Mouse (Mus musculus) retina, adult 2 months (tissue): Measurements from ENCODE around the gene Zswim1.
"Not testable (repeated sequence)": the region's sequence is repeated elsewhere in the genome, so short reads cannot be mapped to it uniquely, and the experiment has no call there.

Experiments
- DNase-seq: peaks from one replicate; pipeline ENCODE4 v3.0.0-alpha.2; 2012; ENCODE audit warnings: low read depth, low spot score

Zswim1 gene

DNA sequence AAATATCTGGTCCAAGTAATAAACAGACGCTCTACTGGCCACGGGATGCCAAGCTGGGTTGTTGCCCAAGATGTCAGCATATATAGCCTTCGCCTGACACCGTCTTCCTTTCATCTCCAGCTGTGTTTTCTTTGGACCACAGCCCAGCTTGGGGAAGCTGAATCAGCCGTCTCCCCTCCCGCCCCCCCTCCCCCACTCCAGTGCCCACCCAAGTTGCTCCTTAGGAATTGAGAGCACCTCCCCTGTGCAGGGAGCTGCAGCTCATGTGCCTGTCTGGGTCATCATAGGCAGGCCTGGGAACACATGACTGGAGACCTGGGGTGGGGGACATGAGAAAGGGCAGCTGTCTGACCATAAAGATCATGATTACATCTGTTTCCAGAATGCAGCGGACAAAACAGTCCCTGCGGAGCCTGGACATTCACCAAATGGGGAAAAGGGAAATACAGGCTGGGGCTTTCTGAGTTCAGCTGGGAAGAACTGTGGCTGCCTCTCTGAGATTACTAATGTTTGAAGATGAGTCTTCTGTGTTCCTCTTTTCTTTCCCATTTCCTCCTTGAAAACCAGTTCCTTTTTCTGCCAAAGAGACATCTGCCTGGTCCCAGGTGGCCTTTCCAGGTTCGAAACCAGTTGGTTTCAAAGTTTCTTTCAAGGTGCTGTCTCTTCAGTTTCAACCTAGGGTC, 39.8 kb downstream of the Zswim1 start:
- DNase-seq: no peak

DNA sequence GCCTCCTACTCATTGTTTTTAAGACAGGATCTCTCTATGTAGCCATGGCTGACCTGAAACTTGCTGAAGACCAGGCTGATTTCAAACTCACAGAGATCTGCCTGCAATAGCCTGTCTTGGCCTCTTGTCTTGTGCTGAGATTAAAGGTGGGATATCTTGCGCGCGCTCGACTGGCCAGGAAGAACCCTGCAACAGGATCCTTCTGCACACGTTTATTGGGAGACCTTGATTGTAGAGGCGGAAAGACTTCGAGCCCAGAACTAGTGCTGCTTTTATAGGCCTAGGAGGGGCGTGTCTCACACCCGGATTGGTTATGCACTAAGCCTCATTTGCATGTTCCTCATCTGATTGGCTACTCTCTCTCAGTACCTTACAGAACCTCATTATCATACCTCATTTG, 40.9 kb downstream of the Zswim1 start:
- not testable (repeated sequence) for DNase-seq

- DNase-seq: no peak
These were observed 42.1 kb downstream of the Zswim1 start for GRCm38 (mm10) chr2:164864593-164864992.

- peak; percentile 57 for DNase-seq
These were observed 44.5 kb downstream of the Zswim1 start for GRCm38 (mm10) chr2:164866741-164867551.

GRCm38 (mm10) chr2:164867566-164867965, 45.1 kb downstream of the Zswim1 start:
- DNase-seq: no peak

DNA sequence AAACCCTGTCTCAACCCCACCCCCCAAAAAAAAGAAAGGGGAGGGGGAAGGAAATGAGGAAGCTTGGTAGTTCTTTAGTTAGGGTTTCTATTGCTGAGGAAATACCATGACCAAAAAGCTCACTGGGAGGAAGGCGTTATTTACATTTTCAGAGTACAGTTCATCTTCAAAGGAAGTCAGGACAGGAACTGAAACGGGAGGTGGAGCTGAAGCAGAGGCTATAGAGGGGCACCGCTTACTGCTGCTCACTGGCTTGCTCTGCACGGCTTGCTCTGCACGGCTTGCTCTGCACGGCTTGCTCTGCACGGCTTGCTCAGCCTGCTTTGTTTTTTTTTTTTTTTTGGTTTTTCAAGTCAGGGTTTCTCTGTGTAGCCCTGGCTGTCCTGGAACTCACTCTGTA, 46.0 kb downstream of the Zswim1 start:
- no peak for DNase-seq

DNA sequence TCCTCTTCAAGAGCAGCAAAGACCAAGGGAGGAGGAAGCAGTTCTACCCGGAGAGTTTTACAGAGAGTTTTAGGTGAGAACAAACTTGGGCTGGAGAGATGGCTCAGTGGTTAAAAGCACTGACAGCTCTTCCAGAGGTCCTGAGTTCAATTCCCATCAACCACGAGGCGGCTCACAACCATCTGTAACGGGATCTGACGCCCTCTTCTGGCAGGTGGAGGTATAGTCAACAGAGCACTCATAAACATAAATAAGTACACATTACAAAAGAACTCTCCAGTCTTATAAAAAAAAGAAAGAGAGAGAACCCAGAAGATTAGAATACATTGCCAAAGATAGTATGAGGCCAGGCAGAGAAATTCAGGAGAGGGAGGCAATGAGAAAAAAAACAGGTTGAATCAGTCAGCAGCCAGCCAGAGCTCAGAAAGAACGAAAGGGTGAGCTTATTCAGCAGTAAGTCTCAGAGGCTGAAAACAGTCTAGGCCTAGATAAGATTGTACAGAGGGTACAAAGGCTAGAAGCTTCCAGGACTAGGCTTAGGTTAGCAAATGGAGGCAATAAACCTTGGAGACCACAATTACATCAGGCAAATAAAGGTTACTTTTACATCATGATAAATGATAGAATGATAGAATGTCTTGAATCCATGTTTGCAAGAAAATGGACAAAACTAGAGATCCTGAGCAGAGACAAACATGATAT, 49.3 kb downstream of the Zswim1 start:
- DNase-seq: no peak

GRCm38 (mm10) chr2:164873621-164874020, 51.1 kb downstream of the Zswim1 start:
- no peak for DNase-seq

DNA sequence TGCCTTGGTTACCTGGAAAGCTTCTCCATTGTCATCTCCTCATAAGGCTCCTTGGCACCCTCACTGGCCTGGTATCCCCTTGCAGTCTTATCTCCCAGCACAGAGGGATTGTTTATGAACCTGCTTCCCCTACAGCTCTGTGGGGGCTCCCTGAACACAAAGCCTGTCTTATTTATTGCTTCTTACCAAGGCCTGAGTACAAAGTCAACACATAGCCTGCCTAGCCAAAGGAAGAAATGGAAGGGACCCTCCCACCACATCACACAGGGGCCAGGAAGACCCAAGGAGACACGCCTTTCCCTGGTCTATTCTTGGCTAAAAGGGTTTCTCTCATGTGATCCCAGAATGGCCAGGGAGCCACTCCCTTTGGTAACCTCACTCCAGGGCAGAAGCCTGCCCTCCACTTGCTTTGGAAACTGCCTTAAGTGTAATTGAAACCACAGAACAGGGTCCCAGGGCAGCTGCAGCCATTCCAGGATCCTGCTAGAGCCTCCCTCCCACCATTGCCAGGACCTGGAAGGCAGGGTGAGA, 51.8 kb downstream of the Zswim1 start:
- DNase-seq: no peak

DNA sequence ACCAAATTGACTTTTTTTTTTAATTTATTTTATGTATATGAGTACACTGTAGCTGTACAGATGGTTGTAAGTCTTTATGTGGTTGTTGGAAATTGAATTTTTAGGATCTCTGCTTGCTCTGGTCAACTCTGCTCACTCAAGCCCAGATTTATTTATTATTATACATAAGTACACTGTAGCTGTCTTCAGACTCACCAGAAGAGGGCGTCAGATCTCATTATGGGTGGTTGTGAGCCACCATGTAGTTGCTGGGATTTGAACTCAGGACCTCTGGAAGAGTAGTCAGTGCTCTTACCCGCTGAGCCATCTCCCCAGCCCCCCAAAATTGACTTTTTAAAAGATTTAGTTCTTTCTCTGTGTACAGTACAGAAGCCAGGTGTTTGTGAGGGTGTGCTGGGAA, 53.2 kb downstream of the Zswim1 start:
- DNase-seq: not testable (repeated sequence)
